Mouse (Mus musculus): Measurements from ENCODE around the gene Mrrf. TPM values are rescaled to one million over a fixed set of nuclear protein-coding genes. Genes with fewer than 3 reads are reported as not detected.
"Not testable (repeated sequence)": the region's sequence is repeated elsewhere in the genome, so short reads cannot be mapped to it uniquely, and the experiment has no call there.

Mrrf gene
- total and polyA plus RNA-seq, 3 experiments, result 36.2 to 71.7 (median 46.8) TPM

- DNase-seq, result no peak
- TF ChIP-seq CTCF (IDR thresholded peaks at IDR 0.05) (no peak), EP300 (IDR thresholded peaks at IDR 0.05; ENCODE audit: insufficient read depth, low read depth, low read length) (no peak), POLR2A (IDR thresholded peaks at IDR 0.05; ENCODE audit: insufficient read depth, low read depth, low read length) (no peak)
- intact Hi-C loops (cut with DNase I), result no loop called here
- Histone ChIP-seq H3K36me3 (ENCODE audit: control insufficient read depth, insufficient read depth, low read length) (peaks cover 10% of the 10 kb centered on the region), H3K27me3 (ENCODE audit: control insufficient read depth, insufficient read depth, low read length) (no peaks in the 10 kb centered on the region), H3K27ac (no peak overlapping the region), H3K9ac (ENCODE audit: low read depth, low read length) (no peak overlapping the region), H3K79me2 (replicated peaks; ENCODE audit: control insufficient read depth, insufficient read depth, low read length) (no peaks in the 10 kb centered on the region), H3K4me3 (no peak overlapping the region), H3K4me1 (ENCODE audit: control insufficient read depth, insufficient read depth, low read length) (peaks cover 4% of the 10 kb centered on the region)
- WGBS, result 62% methylated on average over 4 of the region's 4 CpGs
Measured at GRCm38 (mm10) chr2:36169176-36169575, 33.0 kb downstream of the Mrrf start.

DNA sequence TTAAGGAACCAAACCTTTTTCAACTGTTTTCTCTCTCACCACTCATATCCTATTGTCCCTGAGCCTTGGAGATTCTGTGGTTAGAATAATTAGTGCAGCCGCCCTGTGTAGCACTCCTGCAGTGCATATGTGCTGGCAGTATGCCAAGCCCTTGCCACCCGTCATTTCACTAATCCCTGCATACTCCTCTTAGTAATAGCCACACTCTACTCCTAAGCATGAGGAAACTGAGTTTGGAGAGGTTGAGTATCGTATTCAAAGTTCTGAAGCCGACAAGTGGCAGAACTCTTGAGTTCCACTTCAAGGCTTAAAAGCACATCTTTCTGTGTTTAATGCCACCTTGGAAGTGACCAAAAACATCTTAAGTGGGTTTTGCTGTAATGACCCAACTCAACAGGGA is 35.9 kb downstream of the Mrrf start:
- Histone ChIP-seq H3K4me1 (ENCODE audit: control insufficient read depth, insufficient read depth, low read length) (peaks cover 4% of the 10 kb centered on the region), H3K4me3 (no peak overlapping the region), H3K9ac (ENCODE audit: low read depth, low read length) (no peak overlapping the region), H3K36me3 (ENCODE audit: control insufficient read depth, insufficient read depth, low read length) (peaks cover 10% of the 10 kb centered on the region), H3K27ac (no peak overlapping the region), H3K27me3 (ENCODE audit: control insufficient read depth, insufficient read depth, low read length) (no peaks in the 10 kb centered on the region), H3K79me2 (replicated peaks; ENCODE audit: control insufficient read depth, insufficient read depth, low read length) (no peaks in the 10 kb centered on the region)
- TF ChIP-seq POLR2A (IDR thresholded peaks at IDR 0.05; ENCODE audit: insufficient read depth, low read depth, low read length) (no peak), CTCF (IDR thresholded peaks at IDR 0.05) (no peak), EP300 (IDR thresholded peaks at IDR 0.05; ENCODE audit: insufficient read depth, low read depth, low read length) (no peak)
- 71% methylated on average over 4 of the region's 4 CpGs for WGBS
- intact Hi-C loops (cut with DNase I), result loop anchor here (5.0 kb wide), 1 partner anchor 35 kb away; no protein-coding TSS in a partner anchor
- DNase-seq, result no peak

- H3K36me3 ChIP-seq (ENCODE audit: control insufficient read depth, insufficient read depth, low read length), result peaks cover 10% of the 10 kb centered on the region
- no peaks in the 10 kb centered on the region for H3K79me2 ChIP-seq (replicated peaks; ENCODE audit: control insufficient read depth, insufficient read depth, low read length)
- H3K27ac ChIP-seq, result no peak overlapping the region
- peaks cover 4% of the 10 kb centered on the region for H3K4me1 ChIP-seq (ENCODE audit: control insufficient read depth, insufficient read depth, low read length)
- no peaks in the 10 kb centered on the region for H3K27me3 ChIP-seq (ENCODE audit: control insufficient read depth, insufficient read depth, low read length)
- no peak overlapping the region for H3K9ac ChIP-seq (ENCODE audit: low read depth, low read length)
- no peak for TF ChIP-seq POLR2A (IDR thresholded peaks at IDR 0.05; ENCODE audit: insufficient read depth, low read depth, low read length)
- TF ChIP-seq CTCF (IDR thresholded peaks at IDR 0.05), result no peak
- no peak for TF ChIP-seq EP300 (IDR thresholded peaks at IDR 0.05; ENCODE audit: insufficient read depth, low read depth, low read length)
- intact Hi-C loops (cut with DNase I), result loop anchor here (5.0 kb wide), 1 partner anchor 35 kb away; no protein-coding TSS in a partner anchor
- 53% methylated on average over 3 of the region's 3 CpGs for WGBS
- H3K4me3 ChIP-seq, result no peak overlapping the region
- peak in 1 of 2 experiments; percentile 30 for DNase-seq
Measured at GRCm38 (mm10) chr2:36172574-36172973, 36.4 kb downstream of the Mrrf start.

GRCm38 (mm10) chr2:36179487-36179886 is 43.3 kb downstream of the Mrrf start:
- Histone ChIP-seq H3K9ac (ENCODE audit: low read depth, low read length) (no peak overlapping the region), H3K4me3 (no peak overlapping the region), H3K36me3 (ENCODE audit: control insufficient read depth, insufficient read depth, low read length) (no peaks in the 10 kb centered on the region; the same call in 1 of the 2 replicates), H3K27me3 (ENCODE audit: control insufficient read depth, insufficient read depth, low read length) (no peaks in the 10 kb centered on the region), H3K27ac (no peak overlapping the region), H3K4me1 (ENCODE audit: control insufficient read depth, insufficient read depth, low read length) (peaks cover 5% of the 10 kb centered on the region; the same call in 1 of the 2 replicates), H3K79me2 (replicated peaks; ENCODE audit: control insufficient read depth, insufficient read depth, low read length) (no peaks in the 10 kb centered on the region)
- TF ChIP-seq POLR2A (IDR thresholded peaks at IDR 0.05; ENCODE audit: insufficient read depth, low read depth, low read length), result no peak
- TF ChIP-seq EP300 (IDR thresholded peaks at IDR 0.05; ENCODE audit: insufficient read depth, low read depth, low read length), result no peak
- TF ChIP-seq CTCF (IDR thresholded peaks at IDR 0.05), result no peak
- WGBS, result 56% methylated on average over 3 of the region's 3 CpGs
- intact Hi-C loops (cut with DNase I), result no loop called here
- DNase-seq, result no peak

DNA sequence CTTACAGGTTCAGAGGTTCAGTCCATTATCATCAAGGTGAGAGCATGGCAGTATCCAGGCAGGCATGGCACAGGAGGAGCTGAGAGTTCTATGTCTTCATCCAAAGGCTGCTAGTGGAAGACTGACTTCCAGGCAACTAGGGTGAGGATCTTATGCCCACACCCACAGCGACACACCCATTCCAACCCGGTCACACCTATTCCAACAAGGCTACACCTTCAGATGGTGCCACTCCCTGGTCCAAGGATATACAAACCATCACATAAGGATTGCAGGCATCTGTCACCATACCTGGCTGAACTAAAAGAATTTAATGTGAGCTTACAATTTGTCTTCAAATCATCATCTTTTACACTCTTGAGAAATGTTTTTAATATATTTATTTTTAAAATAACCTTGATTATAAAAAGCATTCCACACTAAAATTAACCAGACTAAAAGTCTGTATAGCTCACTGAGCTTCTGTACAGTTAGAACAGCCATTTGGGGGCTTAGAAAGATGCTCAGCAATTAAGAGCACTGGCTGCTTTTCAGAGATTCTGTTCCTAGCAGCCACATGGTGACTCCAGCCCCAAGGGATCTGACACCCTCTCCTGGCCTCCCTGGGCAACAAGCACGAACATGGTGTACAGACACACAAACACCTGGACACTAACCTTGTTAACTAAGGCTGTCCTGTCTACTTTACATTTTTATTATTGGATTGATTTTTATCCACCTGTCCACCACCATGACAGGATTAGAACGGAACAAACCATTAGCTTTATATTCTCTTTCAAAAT is 45.6 kb downstream of the Mrrf start:
- H3K79me2 ChIP-seq (replicated peaks; ENCODE audit: control insufficient read depth, insufficient read depth, low read length); H3K27me3 ChIP-seq (ENCODE audit: control insufficient read depth, insufficient read depth, low read length); H3K4me3 ChIP-seq; H3K4me1 ChIP-seq (ENCODE audit: control insufficient read depth, insufficient read depth, low read length); H3K9ac ChIP-seq (ENCODE audit: low read depth, low read length); intact Hi-C loops (cut with DNase I); H3K27ac ChIP-seq; H3K36me3 ChIP-seq (ENCODE audit: control insufficient read depth, insufficient read depth, low read length); DNase-seq: not testable (repeated sequence)
- whole genome bisulfite sequencing, result 92% methylated on average over 4 of the region's 4 CpGs

GRCm38 (mm10) chr2:36183278-36183677 is 47.1 kb downstream of the Mrrf start:
- Histone ChIP-seq H3K27me3 (ENCODE audit: control insufficient read depth, insufficient read depth, low read length) (no peaks in the 10 kb centered on the region), H3K4me3 (no peak overlapping the region), H3K27ac (peak overlapping the region; percentile 56), H3K9ac (ENCODE audit: low read depth, low read length) (no peak overlapping the region), H3K79me2 (replicated peaks; ENCODE audit: control insufficient read depth, insufficient read depth, low read length) (no peaks in the 10 kb centered on the region), H3K36me3 (ENCODE audit: control insufficient read depth, insufficient read depth, low read length) (no peaks in the 10 kb centered on the region; the same call in 1 of the 2 replicates), H3K4me1 (ENCODE audit: control insufficient read depth, insufficient read depth, low read length) (peaks cover 5% of the 10 kb centered on the region; the same call in 1 of the 2 replicates)
- DNase-seq, result peak; percentile 28 to 50
- TF ChIP-seq POLR2A (IDR thresholded peaks at IDR 0.05; ENCODE audit: insufficient read depth, low read depth, low read length) (no peak), EP300 (IDR thresholded peaks at IDR 0.05; ENCODE audit: insufficient read depth, low read depth, low read length) (0 out of 2 replicates have a peak, but pooled peaks have one; percentile 52)
- intact Hi-C loops (cut with DNase I), result no loop called here
- WGBS, result 11% methylated on average over 2 of the region's 2 CpGs
